Mouse (Mus musculus) MEL (cell line): ENCODE measurements at regions not wholly inside any gene's neighbourhood (a gene's known extent, or its start where the extent isn't known, plus 50 kb on each side); places are given as distances from the start of the nearest gene placed in this dataset.

ENCODE experiments used
- DNase-seq: peaks from one replicate; pipeline ENCODE4 v3.0.0; 2011; ENCODE audit warnings: low read depth, low spot score
- H3K27ac ChIP-seq: 2 replicates; pipeline ENCODE4 v1.5.1; 2012; ENCODE audit warnings: low read depth, mild to moderate bottlenecking, control low read depth, low read length, moderate library complexity; ENCODE audit not compliant: control insufficient read depth
- H3K27me3 ChIP-seq, 2 experiments: fragments of 150-350 bp in 1 of 2; sonication (generic) in 1 of 2; 2 replicates each; pipeline ENCODE4 v1.6.1; 2012; ENCODE audit warnings: low read length in 2 of 2, mild to moderate bottlenecking in 2 of 2, improper control_type of control experiment in 1 of 2, moderate library complexity in 1 of 2; ENCODE audit not compliant: insufficient read depth in 2 of 2, control insufficient read depth in 1 of 2
- H3K36me3 ChIP-seq, 2 experiments: 2 replicates each; pipeline ENCODE4 v1.6.1; 2012 to 2014; ENCODE audit warnings: low read length in 2 of 2, improper control_type of control experiment in 1 of 2, inconsistent platforms in 1 of 2, mild to moderate bottlenecking in 1 of 2; ENCODE audit not compliant: insufficient read depth in 2 of 2, control insufficient read depth in 1 of 2
- H3K4me1 ChIP-seq, 2 experiments: fragments of 150-350 bp in 1 of 2; sonication (generic) in 1 of 2; 2 replicates each; pipeline ENCODE4 v1.6.1; 2012; ENCODE audit warnings: low read length in 2 of 2, improper control_type of control experiment in 1 of 2, mild to moderate bottlenecking in 1 of 2; ENCODE audit not compliant: insufficient read depth in 2 of 2, control insufficient read depth in 1 of 2
- H3K4me3 ChIP-seq, 2 experiments: fragments of 150-350 bp in 1 of 2; sonication (generic) in 1 of 2; 2 replicates each; pipeline ENCODE4 v1.5.1; 2012; ENCODE audit warnings: low read depth in 2 of 2, low read length in 2 of 2, mild to moderate bottlenecking in 2 of 2, moderate library complexity in 2 of 2, control low read depth in 1 of 2, improper control_type of control experiment in 1 of 2; ENCODE audit not compliant: control insufficient read depth in 1 of 2, insufficient read depth in 1 of 2
- H3K79me2 ChIP-seq: 2 replicates; pipeline ENCODE4 v1.6.1; 2012; ENCODE audit warnings: mild to moderate bottlenecking, low read length, moderate library complexity; ENCODE audit not compliant: control insufficient read depth, poor library complexity, insufficient read depth
- H3K9ac ChIP-seq: 2 replicates; pipeline ENCODE4 v1.6.1; 2012; ENCODE audit warnings: low read depth, mild to moderate bottlenecking, control low read depth, low read length, moderate library complexity; ENCODE audit not compliant: control insufficient read depth, poor library complexity, severe bottlenecking
- H3K9me3 ChIP-seq: fragments of 150-350 bp; sonication (generic); replicated peaks from 2 replicates; pipeline ENCODE4 v1.6.1; 2012; ENCODE audit warnings: mild to moderate bottlenecking, low read length, improper control_type of control experiment, moderate library complexity; ENCODE audit not compliant: insufficient read depth
- CHD1 ChIP-seq: IDR thresholded peaks from 2 replicates; pipeline ENCODE4 v1.6.1; 2012; ENCODE audit warnings: low read depth, mild to moderate bottlenecking, inconsistent platforms, low read length, improper control_type of control experiment
- CTCF ChIP-seq, 3 experiments: IDR thresholded peaks in 2 of 3; conservative IDR thresholded peaks in 1 of 3; 2 replicates each; pipeline ENCODE4 v1.5.1; 2011 to 2012; ENCODE audit warnings: low read length in 3 of 3, low read depth in 2 of 3, mild to moderate bottlenecking in 2 of 3, improper control_type of control experiment in 1 of 3, inconsistent platforms in 1 of 3, mixed read lengths in 1 of 3, moderate library complexity in 1 of 3; ENCODE audit not compliant: control insufficient read depth in 1 of 3, insufficient read depth in 1 of 3, poor library complexity in 1 of 3, severe bottlenecking in 1 of 3
- GABPA ChIP-seq: IDR thresholded peaks from 2 replicates; pipeline ENCODE4 v1.6.1; 2012; ENCODE audit warnings: low read depth, mild to moderate bottlenecking, inconsistent platforms, low read length, improper control_type of control experiment, moderate library complexity
- JUND ChIP-seq: IDR thresholded peaks from 2 replicates; pipeline ENCODE4 v1.6.1; 2011; ENCODE audit warnings: low read depth, mild to moderate bottlenecking, improper control_type of control experiment, low read length
- KAT2A ChIP-seq: conservative IDR thresholded peaks from 2 replicates; pipeline ENCODE4 v1.6.1; 2012; ENCODE audit warnings: low read depth, low read length, improper control_type of control experiment, inconsistent platforms
- MAFK ChIP-seq: IDR thresholded peaks from 2 replicates; pipeline ENCODE4 v1.6.1; 2011; ENCODE audit warnings: low read depth, mild to moderate bottlenecking, low read length, improper control_type of control experiment, borderline replicate concordance
- MAX ChIP-seq: IDR thresholded peaks from 2 replicates; pipeline ENCODE4 v1.6.1; 2011; ENCODE audit warnings: low read length, improper control_type of control experiment
- MAZ ChIP-seq: IDR thresholded peaks from 2 replicates; pipeline ENCODE4 v1.6.1; 2012; ENCODE audit warnings: low read depth, mild to moderate bottlenecking, inconsistent platforms, low read length, improper control_type of control experiment
- MXI1 ChIP-seq: IDR thresholded peaks from 2 replicates; pipeline ENCODE4 v1.6.1; 2011; ENCODE audit warnings: mild to moderate bottlenecking, low read depth, low read length, improper control_type of control experiment
- RAD21 ChIP-seq: IDR thresholded peaks from 2 replicates; pipeline ENCODE4 v1.6.1; 2011; ENCODE audit warnings: mild to moderate bottlenecking, low read depth, low read length, improper control_type of control experiment
- SIN3A ChIP-seq: IDR thresholded peaks from 2 replicates; pipeline ENCODE4 v1.6.1; 2012; ENCODE audit warnings: low read length, improper control_type of control experiment, inconsistent platforms
- SMC3 ChIP-seq: IDR thresholded peaks from 2 replicates; pipeline ENCODE4 v1.6.1; 2011; ENCODE audit warnings: low read depth, low read length, improper control_type of control experiment
- TBP ChIP-seq: IDR thresholded peaks from 2 replicates; pipeline ENCODE4 v1.8.0; 2011; ENCODE audit warnings: low read depth, low read length, improper control_type of control experiment
- UBTF ChIP-seq: IDR thresholded peaks from 2 replicates; pipeline ENCODE4 v1.6.1; 2012; ENCODE audit warnings: low read depth, mild to moderate bottlenecking, inconsistent platforms, low read length, improper control_type of control experiment, moderate library complexity, borderline replicate concordance; ENCODE audit not compliant: insufficient read depth
- USF1 ChIP-seq: IDR thresholded peaks from 2 replicates; pipeline ENCODE4 v1.6.1; 2014; ENCODE audit warnings: low read depth, mild to moderate bottlenecking, inconsistent platforms, low read length, improper control_type of control experiment, moderate library complexity
- USF2 ChIP-seq, 2 experiments: IDR thresholded peaks; 2 replicates each; pipeline ENCODE4 v1.6.1; 2011 to 2012; ENCODE audit warnings: improper control_type of control experiment in 2 of 2, low read length in 2 of 2, borderline replicate concordance in 1 of 2, inconsistent platforms in 1 of 2, low read depth in 1 of 2, mild to moderate bottlenecking in 1 of 2; ENCODE audit not compliant: insufficient read depth in 1 of 2
- ZC3H11A ChIP-seq: IDR thresholded peaks from 2 replicates; pipeline ENCODE4 v1.6.1; 2012; ENCODE audit warnings: low read depth, mild to moderate bottlenecking, inconsistent platforms, low read length, improper control_type of control experiment
- ZNF384 ChIP-seq: IDR thresholded peaks from 2 replicates; pipeline ENCODE4 v1.6.1; 2012; ENCODE audit warnings: low read depth, mild to moderate bottlenecking, inconsistent platforms, low read length, improper control_type of control experiment

DNA sequence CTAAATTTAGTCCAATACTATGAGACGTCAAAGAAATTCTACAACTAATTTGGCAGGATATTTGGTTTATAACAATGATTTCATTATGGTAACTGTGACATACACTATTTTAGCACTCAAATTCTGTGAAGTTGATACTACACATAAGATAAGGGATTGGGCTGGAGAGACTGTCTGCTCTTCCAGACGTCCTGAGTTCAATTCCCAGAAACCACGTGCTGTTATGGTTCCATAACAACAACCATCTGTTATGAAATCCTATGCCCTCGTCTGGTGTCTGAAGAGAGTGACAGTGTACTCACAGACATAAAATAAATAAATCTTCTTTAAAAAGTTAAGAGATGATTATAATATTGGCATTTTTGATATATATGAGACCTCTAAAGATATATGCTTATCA, 1543.1 kb upstream of the Got2 start:
- Histone ChIP-seq H3K4me1 (no peaks in the 10 kb centered on the region), H3K4me3 (no peak overlapping the region), H3K9ac (no peak overlapping the region), H3K36me3 (no peaks in the 10 kb centered on the region)
- TF ChIP-seq MAZ (no peak), ZNF384 (no peak), SMC3 (no peak), MAFK (no peak), TBP (no peak), JUND (no peak), RAD21 (no peak), USF1 (no peak), MAX (no peak), SIN3A (no peak)
- TF ChIP-seq, all 39 proteins: peak for 0
- H3K79me2 ChIP-seq: no peaks in the 10 kb centered on the region
- DNase-seq: no peak
- H3K27ac ChIP-seq: no peak overlapping the region
- H3K9me3 ChIP-seq: no peaks in the 10 kb centered on the region
- H3K27me3 ChIP-seq: no peaks in the 10 kb centered on the region

DNA sequence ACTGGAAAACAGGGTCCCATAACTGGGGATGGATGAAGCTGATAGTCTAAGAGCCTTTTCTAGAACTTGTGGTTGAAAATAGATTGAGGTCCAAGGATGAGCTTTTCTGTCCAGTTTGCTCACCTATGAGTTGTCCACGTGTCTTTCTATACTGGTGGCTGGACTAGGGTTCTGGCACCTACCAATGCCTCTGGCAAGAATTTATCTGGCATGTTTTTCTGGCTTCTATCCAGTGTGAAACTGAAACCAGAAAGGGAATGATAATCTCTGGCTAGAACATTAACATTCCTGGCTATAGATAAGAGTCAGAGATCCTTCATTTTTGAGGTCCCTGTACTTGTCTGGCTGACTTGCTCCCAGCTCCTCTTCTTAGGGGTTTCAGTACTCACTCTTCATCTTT, 1534.0 kb upstream of the Got2 start:
- TF ChIP-seq TBP (no peak), KAT2A (no peak), ZC3H11A (no peak), CHD1 (no peak), GABPA (no peak), USF2 (IDR thresholded peaks at IDR 0.05; ENCODE audit: borderline replicate concordance in 1 of 2, insufficient read depth in 1 of 2, low read depth in 1 of 2, low read length in 2 of 2) (no peak), UBTF (no peak), CTCF (IDR thresholded peaks at IDR 0.05 in 2 of 3, conservative IDR thresholded peaks at IDR 0.05 in 1 of 3; ENCODE audit: control insufficient read depth in 1 of 3, insufficient read depth in 1 of 3, low read depth in 2 of 3, low read length in 3 of 3, poor library complexity in 1 of 3, severe bottlenecking in 1 of 3) (no peak), SMC3 (no peak), MXI1 (no peak)
- no peak for DNase-seq

More for the DNA sequence above, 1534.0 kb upstream of the Got2 start:
- Histone ChIP-seq H3K36me3 (peaks cover 0 to 6% of the 10 kb centered on the region in 2 experiments; a peak in 2 of 4 replicates), H3K4me1 (peaks cover 0 to 4% of the 10 kb centered on the region in 2 experiments; a peak in 1 of 4 replicates), H3K79me2 (no peaks in the 10 kb centered on the region), H3K9ac (no peak overlapping the region), H3K27ac (no peak overlapping the region), H3K27me3 (no peaks in the 10 kb centered on the region), H3K9me3 (no peaks in the 10 kb centered on the region), H3K4me3 (no peak overlapping the region)
